Mouse (Mus musculus) liver, embryonic 11.5 days (tissue): Measurements from ENCODE around the gene Phb2. TPM values are rescaled to one million over a fixed set of nuclear protein-coding genes. Genes with fewer than 3 reads are reported as not detected.

ENCODE experiments used
- ATAC-seq: fragments of 200-750 bp; cut with Nextera tagmentation; replicated peaks from 2 replicates; pipeline ENCODE4 v1.8.0; 2017; ENCODE audit warnings: moderate number of reproducible peaks, mild to moderate bottlenecking, moderate TSS enrichment, moderate library complexity; ENCODE audit not compliant: low FRiP score
- DNase-seq: peaks from one replicate; pipeline ENCODE4 v3.0.0-alpha.2; 2017; ENCODE audit warnings: low spot score
- H3K27ac ChIP-seq: fragments of 300-500 bp; sonication (generic); 2 replicates; pipeline ENCODE4 v1.5.1; 2014; ENCODE audit warnings: mild to moderate bottlenecking, low read depth, low read length, control low read depth
- H3K27me3 ChIP-seq: fragments of 300-500 bp; sonication (generic); replicated peaks from 2 replicates; pipeline ENCODE4 v1.6.1; 2014; ENCODE audit warnings: low read length, mixed read lengths; ENCODE audit not compliant: control insufficient read depth, insufficient read depth
- H3K36me3 ChIP-seq: fragments of 300-500 bp; sonication (generic); 2 replicates; pipeline ENCODE4 v1.6.1; 2014; ENCODE audit warnings: mild to moderate bottlenecking, low read length, moderate library complexity, mixed read lengths; ENCODE audit not compliant: control insufficient read depth, insufficient read depth
- H3K4me1 ChIP-seq: fragments of 300-500 bp; sonication (generic); replicated peaks from 2 replicates; pipeline ENCODE4 v1.6.1; 2014; ENCODE audit warnings: low read length, mixed read lengths; ENCODE audit not compliant: control insufficient read depth, insufficient read depth
- H3K4me2 ChIP-seq: fragments of 300-500 bp; sonication (generic); 2 replicates; pipeline ENCODE4 v1.6.1; 2014; ENCODE audit warnings: mild to moderate bottlenecking, control low read depth, moderate library complexity
- H3K4me3 ChIP-seq: fragments of 300-500 bp; sonication (generic); 2 replicates; pipeline ENCODE4 v1.5.1; 2014; ENCODE audit warnings: low read depth, low read length, control low read depth
- H3K9ac ChIP-seq: fragments of 300-500 bp; sonication (generic); 2 replicates; pipeline ENCODE4 v1.6.1; 2014; ENCODE audit warnings: low read depth, low read length, control low read depth
- H3K9me3 ChIP-seq: fragments of 300-500 bp; sonication (generic); 2 replicates; pipeline ENCODE4 v1.6.1; 2016; ENCODE audit warnings: low read length, inconsistent platforms, mixed read lengths; ENCODE audit not compliant: control insufficient read depth
- WGBS: fragments of 180-500 bp; shearing (Covaris S2); extraction: QIAGEN DNeasy Blood & Tissue Kit; methylation state at CpG from one replicate; pipeline ENCODE4 v1.1.7; 2014; 5-methylcytosine and 5-hydroxymethylcytosine counted together
- polyA plus RNA-seq: library from polyadenylated mRNA; unstranded; fragments of >200 nt; fragmentation: Nextera tagmentation; extraction: Ambion mirVana; gene quantifications from 2 replicates; pipeline ENCODE4 v1.2.1, GENCODE M21; 2014

Phb2 gene
- polyA plus RNA-seq, 1 experiment from 2014 or later, result 640 TPM

DNA sequence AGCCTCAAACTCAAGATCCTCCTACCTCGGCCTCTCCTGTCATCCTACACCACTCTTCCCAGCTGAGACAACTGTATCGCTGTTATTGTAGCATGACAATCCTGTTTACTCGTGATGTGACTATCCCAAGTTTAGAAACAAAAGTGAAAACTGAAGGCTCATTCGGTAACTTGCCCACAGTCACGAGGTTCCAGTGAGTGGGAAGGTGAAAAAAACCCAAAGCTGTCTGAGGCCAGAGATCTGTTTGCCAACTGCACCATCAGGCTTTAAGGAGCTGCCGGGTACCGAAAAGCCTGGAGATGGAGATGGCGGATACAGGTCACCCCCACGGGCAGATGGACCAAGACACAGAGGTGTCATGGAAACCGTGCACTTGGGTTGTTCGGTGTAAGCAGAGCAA lies 24.9 kb downstream of the Phb2 start:
- peaks cover 43% of the 10 kb centered on the region for H3K4me1 ChIP-seq
- ATAC-seq (no peak), DNase-seq (no peak)
- H3K27me3 ChIP-seq, result no peaks in the 10 kb centered on the region
- H3K27ac ChIP-seq, result no peak overlapping the region
- no peaks in the 10 kb centered on the region for H3K9me3 ChIP-seq
- no peak overlapping the region for H3K4me2 ChIP-seq
- H3K36me3 ChIP-seq, result no peaks in the 10 kb centered on the region
- no peak overlapping the region for H3K4me3 ChIP-seq
- WGBS, result 89% methylated on average over 11 of the region's 11 CpGs
- H3K9ac ChIP-seq, result no peak overlapping the region

GRCm38 (mm10) chr6:124738511-124739023 lies 26.4 kb downstream of the Phb2 start, which contains the start of gene Ptpn6:
Ptpn6 (minus strand) TSS chr6:124738714.
- H3K9me3 ChIP-seq, result no peaks in the 10 kb centered on the region
- DNase-seq (no peak), ATAC-seq (no peak)
- H3K36me3 ChIP-seq, result no peaks in the 10 kb centered on the region
- H3K4me2 ChIP-seq, result peak within 1 kb of the TSS; percentile 53
- H3K9ac ChIP-seq, result peak within 1 kb of the TSS; percentile 46
- peaks cover 29% of the 10 kb centered on the region for H3K4me1 ChIP-seq
- no peaks in the 10 kb centered on the region for H3K27me3 ChIP-seq
- peak within 1 kb of the TSS; percentile 97 for H3K27ac ChIP-seq
- WGBS, result 28% methylated on average over 15 of the region's 15 CpGs
- H3K4me3 ChIP-seq, result peak within 1 kb of the TSS; percentile 30

GRCm38 (mm10) chr6:124739231-124739796 lies 27.2 kb downstream of the Phb2 start:
- WGBS, result 79% methylated on average over 10 of the region's 10 CpGs
- H3K4me1 ChIP-seq, result peaks cover 29% of the 10 kb centered on the region
- H3K4me2 ChIP-seq, result peak overlapping the region; percentile 69
- no peaks in the 10 kb centered on the region for H3K9me3 ChIP-seq
- H3K36me3 ChIP-seq, result no peaks in the 10 kb centered on the region
- peak overlapping the region; percentile 20; the same call in 1 of the 2 replicates for H3K4me3 ChIP-seq
- DNase-seq (no peak), ATAC-seq (no peak)
- H3K27ac ChIP-seq, result peak overlapping the region; percentile 97
- peak overlapping the region; percentile 69 for H3K9ac ChIP-seq
- no peaks in the 10 kb centered on the region for H3K27me3 ChIP-seq

- peak overlapping the region; percentile 69 for H3K4me2 ChIP-seq
- H3K36me3 ChIP-seq, result no peaks in the 10 kb centered on the region
- peak; percentile 91 for DNase-seq
- H3K27ac ChIP-seq, result peak overlapping the region; percentile 97
- peak overlapping the region; percentile 46 for H3K4me3 ChIP-seq
- no peaks in the 10 kb centered on the region for H3K27me3 ChIP-seq
- no peaks in the 10 kb centered on the region for H3K9me3 ChIP-seq
- ATAC-seq, result peak; percentile 29
- peaks cover 34% of the 10 kb centered on the region for H3K4me1 ChIP-seq
- WGBS, result under 1% methylated on average over 29 of the region's 29 CpGs
- peak overlapping the region; percentile 69 for H3K9ac ChIP-seq
These were observed 28.2 kb downstream of the Phb2 start for GRCm38 (mm10) chr6:124740211-124740887.

DNA sequence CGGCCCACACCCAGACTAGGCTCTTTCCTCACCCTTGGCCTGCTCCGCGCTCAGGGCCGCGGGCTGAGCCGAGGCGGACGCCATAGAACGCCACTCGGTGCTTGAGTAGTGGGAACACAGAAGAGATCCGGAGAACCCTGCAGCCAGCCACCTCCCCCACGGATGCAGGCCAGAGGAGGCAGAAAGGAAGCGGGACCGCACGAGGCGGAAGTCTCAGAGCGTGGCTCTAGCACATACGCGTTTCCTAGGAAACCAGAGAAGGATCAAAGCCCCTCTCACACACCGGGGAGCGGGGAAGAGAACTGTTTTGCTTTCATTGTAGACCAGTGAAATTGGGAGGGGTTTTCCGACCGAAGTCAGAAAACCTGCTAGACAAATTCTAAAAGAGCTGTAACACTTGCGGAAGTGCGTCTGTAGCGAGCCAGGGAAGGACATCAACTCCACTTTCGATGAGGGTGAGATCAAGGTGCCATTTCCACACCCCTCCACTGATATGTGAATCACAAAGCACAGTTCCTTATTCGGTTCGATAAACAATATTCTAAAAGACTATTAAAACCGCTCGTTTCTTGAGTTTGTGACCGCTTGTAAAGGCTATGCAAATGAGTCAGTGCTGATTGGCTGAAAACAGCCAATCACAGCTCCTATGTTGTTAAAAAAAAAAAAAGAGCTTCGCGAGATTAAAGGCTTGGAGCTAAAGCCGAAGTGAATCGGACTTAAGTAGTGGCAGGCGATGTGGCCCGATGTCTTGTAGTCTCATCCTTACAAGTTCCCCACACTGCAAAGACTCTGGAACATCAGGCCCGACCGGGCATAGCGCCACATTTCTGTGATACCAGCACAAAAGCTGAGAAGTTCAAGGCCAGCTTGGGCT lies 29.0 kb downstream of the Phb2 start, which contains the start of gene Grcc10:
Gene Grcc10 (minus strand): TSS at position 487 of the 874 bp plus-strand sequence.
- no peak for DNase-seq
- no peaks in the 10 kb centered on the region for H3K36me3 ChIP-seq

GRCm38 (mm10) chr6:124741842-124742241 lies 29.7 kb downstream of the Phb2 start:
- Histone ChIP-seq H3K4me2 (peak overlapping the region; percentile 69), H3K27me3 (no peaks in the 10 kb centered on the region), H3K9me3 (no peaks in the 10 kb centered on the region), H3K36me3 (no peaks in the 10 kb centered on the region), H3K4me3 (peak overlapping the region; percentile 46), H3K9ac (peak overlapping the region; percentile 69), H3K27ac (peak overlapping the region; percentile 97), H3K4me1 (peaks cover 40% of the 10 kb centered on the region)
- ATAC-seq, result no peak
- no peak for DNase-seq
- WGBS, result 73% methylated on average over 3 of the region's 3 CpGs

More for the DNA sequence above, 29.0 kb downstream of the Phb2 start, which contains the start of gene Grcc10:
- Histone ChIP-seq H3K4me1 (peaks cover 34% of the 10 kb centered on the region), H3K27me3 (no peaks in the 10 kb centered on the region), H3K9me3 (no peaks in the 10 kb centered on the region), H3K9ac (peak within 1 kb of the TSS; percentile 69), H3K4me3 (peak within 1 kb of the TSS; percentile 46), H3K27ac (peak within 1 kb of the TSS; percentile 97), H3K4me2 (peak within 1 kb of the TSS; percentile 69)
- ATAC-seq, result peak; percentile 83
- under 1% methylated on average over 41 of the region's 41 CpGs for WGBS

DNA sequence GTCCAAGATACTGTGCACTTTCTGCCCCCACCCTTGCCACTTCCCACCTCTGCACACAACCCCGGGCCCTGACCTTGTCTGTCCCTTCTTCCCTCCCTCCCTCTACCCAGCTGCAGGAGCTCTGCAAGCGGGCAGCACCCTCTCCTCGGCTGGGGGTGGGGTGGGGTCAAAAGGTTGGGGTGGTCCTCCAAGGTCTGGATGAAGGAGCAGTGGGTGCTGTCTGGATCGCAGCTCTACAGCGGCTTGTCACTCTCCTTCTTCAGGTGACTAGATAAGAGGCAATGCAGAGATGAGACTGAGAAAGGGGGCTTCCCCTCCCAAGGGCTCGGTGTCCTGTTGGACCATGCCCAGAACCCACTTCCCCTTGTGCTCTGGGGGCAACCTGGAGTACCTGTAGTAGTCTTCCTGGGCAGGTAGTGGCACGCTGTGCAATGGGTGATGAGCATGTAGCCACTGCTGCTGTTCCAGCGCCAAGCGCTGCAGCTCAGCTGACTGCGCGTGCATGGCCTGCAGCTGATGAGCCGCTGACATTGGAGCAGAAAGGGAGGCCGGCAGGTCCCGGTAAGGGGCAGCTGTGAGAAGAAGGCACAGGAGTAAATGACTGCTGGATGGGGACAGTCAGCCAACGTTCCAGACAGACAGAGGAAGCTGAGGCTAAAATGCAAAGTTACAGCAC lies 30.8 kb downstream of the Phb2 start:
- Histone ChIP-seq H3K4me1 (peaks cover 36% of the 10 kb centered on the region), H3K27ac (no peak overlapping the region), H3K4me3 (no peak overlapping the region), H3K9ac (no peak overlapping the region), H3K36me3 (peaks cover 2% of the 10 kb centered on the region; the same call in 1 of the 2 replicates), H3K9me3 (no peaks in the 10 kb centered on the region), H3K4me2 (no peak overlapping the region), H3K27me3 (no peaks in the 10 kb centered on the region)
- no peak for DNase-seq
- no peak for ATAC-seq
- WGBS, result 83% methylated on average over 15 of the region's 15 CpGs

DNA sequence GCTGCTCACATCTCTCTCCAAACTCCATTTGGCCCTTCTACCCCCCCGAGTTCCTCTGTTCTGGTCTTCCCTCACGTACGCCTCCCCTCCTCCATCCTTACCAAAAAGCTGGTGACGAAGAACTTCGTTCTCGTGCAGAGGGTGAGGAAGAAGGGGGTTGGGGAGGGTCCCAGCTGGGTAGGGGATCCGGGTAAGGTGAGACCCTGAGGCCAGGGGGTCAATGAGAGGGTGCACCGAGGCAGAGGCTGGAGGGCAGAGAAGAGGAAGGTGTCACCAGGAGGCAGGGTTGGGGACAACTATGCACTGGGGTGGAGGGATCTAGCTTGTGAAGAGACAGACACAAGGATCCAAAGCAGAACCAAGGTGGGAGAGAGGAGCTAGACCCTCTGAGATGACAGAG lies 31.5 kb downstream of the Phb2 start:
- ATAC-seq (no peak), DNase-seq (no peak)
- H3K27me3 ChIP-seq, result no peaks in the 10 kb centered on the region
- no peak overlapping the region for H3K9ac ChIP-seq
- H3K4me2 ChIP-seq, result no peak overlapping the region
- H3K4me3 ChIP-seq, result no peak overlapping the region
- no peak overlapping the region for H3K27ac ChIP-seq
- H3K36me3 ChIP-seq, result peaks cover 2% of the 10 kb centered on the region; the same call in 1 of the 2 replicates
- no peaks in the 10 kb centered on the region for H3K9me3 ChIP-seq
- H3K4me1 ChIP-seq, result peaks cover 29% of the 10 kb centered on the region
- 82% methylated on average over 8 of the region's 8 CpGs for WGBS
